Mouse (Mus musculus): ENCODE data around the gene Ercc2. TPM values are rescaled to one million over a fixed set of nuclear protein-coding genes. Genes with fewer than 3 reads are reported as not detected.

The Ercc2 gene
- 10 to 100 TPM; 26.1 to 40.0 TPM for total RNA-seq (2021)

DNA sequence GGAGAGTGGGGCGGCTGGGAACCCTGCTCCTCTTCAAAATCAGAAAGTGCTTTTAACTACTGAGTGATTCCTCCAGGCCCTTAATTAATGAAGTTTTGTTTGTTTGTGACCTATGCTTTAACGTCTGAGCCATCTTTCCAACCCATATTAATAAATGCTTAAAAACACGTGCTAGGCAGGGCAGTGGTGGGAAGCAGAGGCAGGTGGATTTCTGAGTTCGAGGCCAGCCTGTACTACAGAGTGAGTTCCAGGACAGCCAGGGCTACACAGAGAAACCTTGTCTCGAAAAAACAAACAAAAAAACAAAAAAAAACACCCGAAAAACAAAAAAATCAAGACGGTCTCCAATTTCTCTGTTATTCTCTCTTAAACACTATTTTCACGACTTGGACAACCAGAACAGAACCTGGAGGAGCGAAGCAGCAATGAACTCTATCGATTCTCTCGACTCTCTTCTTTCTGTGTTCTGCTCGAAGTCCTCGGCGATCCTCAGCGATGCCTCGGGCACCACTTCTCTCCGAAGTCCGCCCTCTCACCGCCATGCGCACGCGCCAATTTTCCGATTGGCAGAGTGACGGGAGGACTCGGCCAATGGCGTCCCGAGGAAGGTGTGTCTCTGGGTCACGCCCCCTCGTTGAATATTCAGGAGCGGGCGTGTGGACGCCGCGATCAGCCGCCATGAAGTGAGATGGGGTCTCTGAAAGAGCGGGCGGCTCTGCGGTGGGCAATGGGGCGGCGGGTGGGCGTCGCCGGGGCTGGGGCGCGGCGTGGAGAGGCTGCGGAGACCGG is at the start of gene Ercc2:
Gene Ercc2, plus strand, starts transcription at position 634 of the 789 bp plus-strand sequence.
- peak; percentile 99 for DNase-seq (ENCODE audit: low spot score in 2 of 2)
- intact Hi-C loops (cut with DNase I), result no loop called here

DNA sequence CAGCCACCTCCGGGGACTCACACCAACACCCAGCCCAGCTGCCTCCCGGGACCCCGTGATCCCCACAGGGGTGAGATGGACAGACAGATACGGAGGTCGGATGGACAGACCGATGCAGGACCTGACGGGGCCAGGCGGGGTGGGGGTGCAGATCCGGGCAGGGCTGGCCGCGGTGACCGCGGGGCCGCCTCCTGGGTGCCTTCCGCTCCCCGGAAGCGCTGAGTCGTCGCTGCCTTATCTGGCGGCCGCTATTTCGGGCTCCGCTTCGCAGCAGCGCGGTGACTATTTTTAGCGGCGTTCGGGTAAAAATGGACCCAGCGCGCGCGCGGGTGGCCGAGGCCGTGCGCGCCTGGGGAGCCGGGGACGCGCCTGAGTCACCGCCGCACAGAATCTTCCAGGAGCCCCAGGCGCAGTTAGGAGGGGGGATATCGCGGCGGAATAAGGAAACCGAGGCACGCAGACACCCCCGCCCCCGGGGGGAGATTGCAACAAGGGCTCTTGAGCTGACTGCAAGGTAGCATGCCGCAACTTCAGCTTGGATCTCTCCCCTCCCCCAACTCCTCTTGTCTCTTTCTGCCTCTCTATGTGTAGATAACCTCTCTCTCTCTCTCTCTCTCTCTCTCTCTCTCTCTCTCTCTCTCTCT is 49.0 kb upstream of the Ercc2 start:
- DNase-seq (ENCODE audit: low spot score in 2 of 2), result peak; percentile 87 to 91
- intact Hi-C loops (cut with DNase I), result no loop called here

GRCm38 (mm10) chr7:19335583-19335982 is 46.2 kb upstream of the Ercc2 start:
- no peak for DNase-seq (ENCODE audit: low spot score in 2 of 2)
- intact Hi-C loops (cut with DNase I), result no loop called here

GRCm38 (mm10) chr7:19337122-19337521 is 44.7 kb upstream of the Ercc2 start:
- DNase-seq (ENCODE audit: low spot score in 2 of 2), result peak in 1 of 2 experiments; percentile 70
- intact Hi-C loops (cut with DNase I), result no loop called here

GRCm38 (mm10) chr7:19338060-19338459 is 43.8 kb upstream of the Ercc2 start:
- DNase-seq (ENCODE audit: low spot score in 2 of 2), result no peak
- intact Hi-C loops (cut with DNase I), result no loop called here

GRCm38 (mm10) chr7:19338596-19338995 is 43.2 kb upstream of the Ercc2 start:
- intact Hi-C loops (cut with DNase I), result no loop called here
- DNase-seq (ENCODE audit: low spot score in 2 of 2), result no peak

- intact Hi-C loops (cut with DNase I), result loop anchor here (5.0 kb wide), 2 partner anchors 104 to 164 kb away; partner anchors contain the start of gene Eml2
- no peak for DNase-seq (ENCODE audit: low spot score in 2 of 2)
These were observed 40.6 kb upstream of the Ercc2 start for GRCm38 (mm10) chr7:19341250-19341649.

- intact Hi-C loops (cut with DNase I), result loop anchor here (1.0 to 5.0 kb wide), 3 partner anchors 41 to 165 kb away; partner anchors contain the start of gene Eml2
- DNase-seq (ENCODE audit: low spot score in 2 of 2), result peak; percentile 75
These were observed 39.9 kb upstream of the Ercc2 start for GRCm38 (mm10) chr7:19341761-19342409.

DNA sequence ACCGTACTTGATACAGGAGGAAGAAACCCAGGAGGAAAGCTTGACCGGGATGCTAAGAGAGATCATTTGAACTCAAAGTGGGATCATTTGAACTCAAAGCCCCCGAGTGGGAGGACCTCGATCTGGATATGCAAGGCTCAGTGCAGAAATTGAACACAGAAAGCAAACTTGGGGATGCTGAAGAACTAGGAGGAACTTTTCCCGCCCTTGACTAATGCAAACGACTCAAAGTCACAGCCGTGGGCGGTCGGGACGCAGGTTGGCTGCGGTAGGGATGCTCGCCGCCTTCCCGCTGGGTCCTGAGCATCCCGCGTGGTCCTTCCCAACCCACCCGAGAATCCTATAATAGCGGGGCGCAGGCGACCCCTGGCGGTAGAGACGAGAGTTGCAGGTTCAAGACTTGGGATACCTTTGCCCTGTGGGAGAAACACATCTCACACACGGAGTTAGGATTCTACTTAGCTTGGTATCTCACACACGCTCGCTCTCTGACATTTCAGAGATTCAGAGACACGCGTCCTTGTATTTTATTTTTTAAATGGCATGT is 39.3 kb upstream of the Ercc2 start:
- peak; percentile 89 to 91 for DNase-seq (ENCODE audit: low spot score in 2 of 2)

GRCm38 (mm10) chr7:19343210-19343808 is 38.5 kb upstream of the Ercc2 start:
- intact Hi-C loops (cut with DNase I), result loop anchor here (5.0 kb wide), 2 partner anchors 106 to 166 kb away; partner anchors contain the start of gene Eml2
- peak; percentile 57 to 69 for DNase-seq (ENCODE audit: low spot score in 2 of 2)

More for the DNA sequence above, 39.3 kb upstream of the Ercc2 start:
- intact Hi-C loops (cut with DNase I), result loop anchor here (1.0 to 5.0 kb wide), 3 partner anchors 41 to 165 kb away; partner anchors contain the start of gene Eml2

- no peak for DNase-seq (ENCODE audit: low spot score in 2 of 2)
- intact Hi-C loops (cut with DNase I), result loop anchor here (5.0 kb wide), 2 partner anchors 107 to 167 kb away; partner anchors contain the start of gene Eml2
These were observed 37.5 kb upstream of the Ercc2 start, which contains the start of gene Ercc1 for GRCm38 (mm10) chr7:19344237-19344847. Gene Ercc1 (plus strand): TSS chr7:19344778.

- intact Hi-C loops (cut with DNase I), result loop anchor here (5.0 kb wide), 2 partner anchors 108 to 168 kb away; partner anchors contain the start of gene Eml2
These were observed 36.8 kb upstream of the Ercc2 start for GRCm38 (mm10) chr7:19344938-19345471.

GRCm38 (mm10) chr7:19349188-19349915 is 32.5 kb upstream of the Ercc2 start:
- no peak for DNase-seq (ENCODE audit: low spot score in 2 of 2)
- intact Hi-C loops (cut with DNase I), result no loop called here

More at GRCm38 (mm10) chr7:19344938-19345471, 36.8 kb upstream of the Ercc2 start:
- DNase-seq (ENCODE audit: low spot score in 2 of 2), result peak; percentile 94 to 95

DNA sequence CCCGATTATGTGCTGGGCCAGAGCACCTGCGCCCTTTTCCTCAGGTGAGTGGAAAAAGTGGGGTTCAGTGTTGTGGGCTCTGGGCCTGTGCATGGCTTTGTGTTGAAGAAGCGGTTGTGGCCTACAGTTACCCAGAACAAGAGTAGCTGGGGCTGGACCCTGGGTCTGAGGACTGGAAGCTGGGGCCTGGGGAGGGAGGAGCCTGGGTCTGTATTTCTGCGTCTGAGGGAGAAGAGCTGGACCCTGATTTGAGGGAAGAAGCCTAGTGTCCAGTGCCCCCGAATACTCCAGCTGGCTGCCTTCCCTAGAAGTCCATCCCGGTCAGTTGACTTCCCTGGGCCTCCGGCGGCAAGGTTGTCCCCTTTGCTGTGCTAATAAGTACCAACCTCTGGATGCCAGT is 31.6 kb upstream of the Ercc2 start:
- DNase-seq (ENCODE audit: low spot score in 2 of 2), result no peak
- intact Hi-C loops (cut with DNase I), result no loop called here

DNA sequence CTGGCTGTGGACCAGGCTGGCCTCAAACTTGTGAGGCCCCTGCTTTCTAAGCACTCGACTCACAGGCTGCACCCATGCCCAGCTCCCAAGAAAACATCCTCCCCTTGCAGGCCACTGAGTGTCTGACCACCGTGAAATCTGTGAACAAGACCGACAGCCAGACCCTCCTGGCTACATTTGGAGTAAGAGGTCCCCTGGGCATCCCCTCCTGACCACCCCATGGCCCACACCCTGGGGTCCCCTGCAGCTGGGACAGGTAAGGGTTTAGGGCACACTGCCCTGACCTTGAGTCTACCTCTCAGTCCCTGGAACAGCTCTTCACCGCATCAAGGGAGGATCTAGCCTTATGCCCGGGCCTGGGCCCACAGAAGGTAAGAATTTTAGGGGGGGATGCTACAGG is 26.8 kb upstream of the Ercc2 start:
- intact Hi-C loops (cut with DNase I), result no loop called here
- no peak for DNase-seq (ENCODE audit: low spot score in 2 of 2)

DNA sequence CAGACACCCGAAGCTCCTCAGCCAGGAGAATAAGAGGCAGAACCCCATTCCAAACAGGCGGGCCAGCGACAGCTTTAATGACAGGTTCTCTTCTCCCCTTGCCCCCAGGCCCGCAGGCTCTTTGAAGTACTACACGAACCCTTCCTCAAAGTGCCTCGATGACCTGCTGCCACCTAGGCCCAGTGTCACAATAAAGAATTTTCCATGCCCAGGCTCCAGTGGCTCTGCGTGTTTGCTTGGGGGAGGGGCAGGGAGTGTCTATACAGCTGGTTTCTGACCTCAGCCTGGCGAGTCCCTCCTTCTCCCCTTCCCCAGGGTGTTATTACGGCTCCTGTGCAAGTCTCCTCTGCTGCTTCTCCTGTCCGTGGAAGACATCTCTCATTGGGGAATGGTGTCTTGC is 25.5 kb upstream of the Ercc2 start:
- DNase-seq (ENCODE audit: low spot score in 2 of 2), result no peak
- intact Hi-C loops (cut with DNase I), result no loop called here

GRCm38 (mm10) chr7:19357381-19358375 is 24.1 kb upstream of the Ercc2 start:
- intact Hi-C loops (cut with DNase I), result no loop called here
- no peak for DNase-seq (ENCODE audit: low spot score in 2 of 2)

Measured in left cerebral cortex, postnatal 36 days (tissue).